Mouse (Mus musculus) layer of hippocampus, adult 2 months (tissue): ENCODE results near the gene Gfi1b. TPM values are rescaled to one million over a fixed set of nuclear protein-coding genes. Genes with fewer than 3 reads are reported as not detected.

Experiments
- DNase-seq, 2 experiments: peaks; one replicate each; pipeline ENCODE4 v3.0.0; 2022; ENCODE audit warnings: low spot score in 2 of 2
- H3K27ac ChIP-seq: fragments of 200-600 bp; 2 replicates; pipeline ENCODE4 v1.8.1; 2022
- H3K4me3 ChIP-seq: fragments of 200-600 bp; 2 replicates; pipeline ENCODE4 v1.8.1; 2022; ENCODE audit warnings: mild to moderate bottlenecking
- CTCF ChIP-seq: fragments of 200-600 bp; conservative IDR thresholded peaks from 2 replicates; pipeline ENCODE4 v1.8.1; 2022; ENCODE audit warnings: antibody characterized with exemption, mild to moderate bottlenecking, moderate library complexity
- microRNA-seq, 2 experiments: library from miRNA; unstranded; fragments of <30 nt; microRNA quantifications; one replicate each; pipeline ENCODE4 v1.2.0; 2021
- total RNA-seq, 2 experiments: library from RNA; stranded (reverse); gene quantifications; 2 replicates each; pipeline ENCODE4 v1.2.3; 2021

The Gfi1b gene
- total RNA-seq, 2 experiments from 2014 or later, result not detected

- DNase-seq, result peak; percentile 80
- H3K4me3 ChIP-seq, result no peak overlapping the region
- peak; percentile 100 for TF ChIP-seq CTCF
- H3K27ac ChIP-seq, result no peak overlapping the region
These were observed 36.7 kb downstream of the Gfi1b start for GRCm38 (mm10) chr2:28585043-28585571.

GRCm38 (mm10) chr2:28583651-28584050 lies 38.1 kb downstream of the Gfi1b start, which contains the start of gene Gtf3c5:
TSS of gene Gtf3c5 (minus strand) at chr2:28583751.
- DNase-seq, result no peak
- peak within 1 kb of the TSS; percentile 76 for H3K4me3 ChIP-seq
- no peak for TF ChIP-seq CTCF
- peak within 1 kb of the TSS; percentile 92 for H3K27ac ChIP-seq

- Histone ChIP-seq H3K27ac (peak overlapping the region; percentile 92), H3K4me3 (peak overlapping the region; percentile 76)
- no peak for TF ChIP-seq CTCF
- DNase-seq, result peak; percentile 88 to 89
These were observed 39.0 kb downstream of the Gfi1b start for GRCm38 (mm10) chr2:28582647-28583353.

- H3K27ac ChIP-seq, result peak overlapping the region; percentile 73; the same call in 1 of the 2 replicates
- no peak overlapping the region for H3K4me3 ChIP-seq
- DNase-seq, result no peak
- TF ChIP-seq CTCF, result peak; percentile 70
These were observed 43.8 kb downstream of the Gfi1b start for GRCm38 (mm10) chr2:28578003-28578402.

GRCm38 (mm10) chr2:28576815-28577214 lies 45.0 kb downstream of the Gfi1b start:
- H3K4me3 ChIP-seq, result no peak overlapping the region
- DNase-seq, result peak; percentile 38 to 46
- TF ChIP-seq CTCF, result no peak
- H3K27ac ChIP-seq, result peak overlapping the region; percentile 73

- no peak for DNase-seq
- Histone ChIP-seq H3K27ac (no peak overlapping the region), H3K4me3 (no peak overlapping the region)
- no peak for TF ChIP-seq CTCF
These were observed 46.4 kb downstream of the Gfi1b start for GRCm38 (mm10) chr2:28575341-28575740.

GRCm38 (mm10) chr2:28569903-28570302 lies 51.9 kb downstream of the Gfi1b start:
- H3K27ac ChIP-seq, result no peak overlapping the region
- TF ChIP-seq CTCF, result no peak
- H3K4me3 ChIP-seq, result no peak overlapping the region
- DNase-seq, result no peak

GRCm38 (mm10) chr2:28566545-28566944 lies 55.2 kb downstream of the Gfi1b start:
- TF ChIP-seq CTCF, result no peak
- DNase-seq, result no peak
- Histone ChIP-seq H3K27ac (peak overlapping the region; percentile 69), H3K4me3 (no peak overlapping the region)

GRCm38 (mm10) chr2:28564380-28564779 lies 57.4 kb downstream of the Gfi1b start:
- DNase-seq, result no peak
- no peak overlapping the region for H3K4me3 ChIP-seq
- H3K27ac ChIP-seq, result no peak overlapping the region
- TF ChIP-seq CTCF, result no peak

- H3K4me3 ChIP-seq, result no peak overlapping the region
- no peak overlapping the region for H3K27ac ChIP-seq
- no peak for TF ChIP-seq CTCF
- DNase-seq, result no peak
These were observed 58.0 kb downstream of the Gfi1b start for GRCm38 (mm10) chr2:28563830-28564229.

GRCm38 (mm10) chr2:28563303-28563702 lies 58.5 kb downstream of the Gfi1b start, which contains the start of gene Cel:
TSS of gene Cel (minus strand) at chr2:28563403.
- no peak for DNase-seq
- no peak for TF ChIP-seq CTCF
- H3K4me3 ChIP-seq, result no peak within 1 kb of the TSS
- H3K27ac ChIP-seq, result no peak within 1 kb of the TSS

Small RNA genes lying within 50 kb of the gene (microRNA-seq; reads per million reads assigned to microRNA genes)
- gene Gm22824, result 0 reads per million in 2 experiments

Other genes starting within 250 kb of the Gfi1b start
- gene Ppp1r26, start 175.2 kb downstream of the Gfi1b start, total RNA-seq, result 10 to 100 TPM; 14.5 to 17.3 TPM
- 1 to 10 TPM; 1.9 to 2.4 TPM for gene 1700007K13Rik, start 155.7 kb downstream of the Gfi1b start, total RNA-seq
- 10 to 100 TPM; 35.8 to 39.4 TPM for gene Mrps2, start 153.9 kb downstream of the Gfi1b start, total RNA-seq
- gene Gbgt1, start 125.1 kb downstream of the Gfi1b start, total RNA-seq, result 1 to 10 TPM; 1.8 to 2.2 TPM
- 1 to 10 TPM in 1 of 2 experiments, not detected in 1; 1.2 TPM for gene Gm10134, start 115.9 kb downstream of the Gfi1b start, total RNA-seq
- 100 to 1,000 TPM; 115 to 139 TPM for gene Ralgds, start 108.9 kb downstream of the Gfi1b start, total RNA-seq
- gene Cel, start 58.6 kb downstream of the Gfi1b start, total RNA-seq, result not detected
- gene Gtf3c5, start 38.2 kb downstream of the Gfi1b start, total RNA-seq, result 10 to 100 TPM; 18.2 to 20.7 TPM
- gene Tsc1, start 19.2 kb upstream of the Gfi1b start, total RNA-seq, result 10 to 100 TPM; 47.1 to 49.1 TPM
- gene Spaca9, start 77.7 kb upstream of the Gfi1b start, total RNA-seq, result not detected
- gene Ak8, start 78.2 kb upstream of the Gfi1b start, total RNA-seq, result 1 to 10 TPM in 1 of 2 experiments, under 1 TPM in 1; 0.74 to 1.2 TPM
- gene Gtf3c4, start 218.4 kb upstream of the Gfi1b start, total RNA-seq, result 10 to 100 TPM; 31.1 to 34.0 TPM
- gene Ddx31, start 218.4 kb upstream of the Gfi1b start, total RNA-seq, result 1 to 10 TPM; 8.7 to 9.4 TPM